Mouse (Mus musculus): ENCODE results near the gene Lamtor3. TPM values are rescaled to one million over a fixed set of nuclear protein-coding genes. Genes with fewer than 3 reads are reported as not detected.

The Lamtor3 gene
- total RNA-seq, 1 experiment from 2014 or later: 85.1 TPM

GRCm38 (mm10) chr3:137975435-137975834 is 57.1 kb downstream of the Lamtor3 start:
- peak in 1 of 2 experiments; percentile 22; a peak in 2 of 4 replicates for ATAC-seq (replicated peaks in 1 of 2; ENCODE audit: insufficient read depth in 1 of 2, low FRiP score in 2 of 2, low TSS enrichment in 1 of 2, low read depth in 1 of 2, poor library complexity in 2 of 2, severe bottlenecking in 2 of 2)

- no peak for ATAC-seq (replicated peaks in 1 of 2; ENCODE audit: insufficient read depth in 1 of 2, low FRiP score in 2 of 2, low TSS enrichment in 1 of 2, low read depth in 1 of 2, poor library complexity in 2 of 2, severe bottlenecking in 2 of 2)
Observed at GRCm38 (mm10) chr3:137975856-137976423, 57.6 kb downstream of the Lamtor3 start.

GRCm38 (mm10) chr3:137976943-137977628 is 58.8 kb downstream of the Lamtor3 start:
- ATAC-seq (replicated peaks in 1 of 2; ENCODE audit: insufficient read depth in 1 of 2, low FRiP score in 2 of 2, low TSS enrichment in 1 of 2, low read depth in 1 of 2, poor library complexity in 2 of 2, severe bottlenecking in 2 of 2): no peak

GRCm38 (mm10) chr3:137977629-137978041 is 59.3 kb downstream of the Lamtor3 start:
- no peak for ATAC-seq (replicated peaks in 1 of 2; ENCODE audit: insufficient read depth in 1 of 2, low FRiP score in 2 of 2, low TSS enrichment in 1 of 2, low read depth in 1 of 2, poor library complexity in 2 of 2, severe bottlenecking in 2 of 2)

GRCm38 (mm10) chr3:137978233-137978632 is 59.9 kb downstream of the Lamtor3 start:
- no peak for ATAC-seq (replicated peaks in 1 of 2; ENCODE audit: insufficient read depth in 1 of 2, low FRiP score in 2 of 2, low TSS enrichment in 1 of 2, low read depth in 1 of 2, poor library complexity in 2 of 2, severe bottlenecking in 2 of 2)

Other genes with a start within 250 kb of the Lamtor3 start
- not detected in 2 replicates for gene Gm21962, start 247.0 kb upstream of the Lamtor3 start, total RNA-seq (2017)
- 802 and 1,149 TPM in 2 replicates for gene H2afz, start 54.0 kb upstream of the Lamtor3 start, total RNA-seq (2017)
- 10.4 and 15.9 TPM in 2 replicates for gene Dnajb14, start 50.8 kb upstream of the Lamtor3 start, total RNA-seq (2017)
- gene Dapp1, start 63.0 kb downstream of the Lamtor3 start, total RNA-seq (2017): 442 and 504 TPM in 2 replicates
- 0.05 TPM in 1 of 2 replicates, not detected in the other for gene 1110002E22Rik, start 146.5 kb downstream of the Lamtor3 start, total RNA-seq (2017)
- not detected in 2 replicates for gene Gm5105, start 148.9 kb downstream of the Lamtor3 start, total RNA-seq (2017)
- 19.1 and 27.1 TPM in 2 replicates for gene Trmt10a, start 224.9 kb downstream of the Lamtor3 start, total RNA-seq (2017)
- 3.9 and 4.3 TPM in 2 replicates for gene Mttp, start 226.5 kb downstream of the Lamtor3 start, total RNA-seq (2017)